Mouse (Mus musculus) cerebellum, adult 8-10 months (tissue): ENCODE results near the gene Car10.

ENCODE experiments used
- DNase-seq: peaks from one replicate; pipeline ENCODE4 v3.0.0; 2022

Car10 gene

DNA sequence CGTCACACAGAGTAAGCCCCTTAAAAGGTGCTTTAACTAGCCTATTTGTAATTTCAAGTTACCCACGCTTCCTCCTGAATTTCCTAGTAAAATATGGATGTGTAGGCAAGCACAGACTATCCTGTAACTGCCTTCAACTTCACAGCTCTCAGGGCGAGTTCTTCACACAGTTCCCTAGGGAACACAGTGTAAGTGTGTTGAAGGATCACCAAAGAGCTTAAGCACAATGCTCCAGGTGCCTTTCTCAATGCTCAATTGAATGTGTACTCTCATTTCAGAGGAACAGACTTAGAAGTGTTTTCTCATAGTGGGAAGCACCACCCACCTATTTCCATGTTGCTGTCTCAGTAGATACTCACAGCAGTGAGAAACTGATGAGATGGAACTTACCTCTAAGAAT, 492.8 kb downstream of the Car10 start:
- no peak for DNase-seq

DNA sequence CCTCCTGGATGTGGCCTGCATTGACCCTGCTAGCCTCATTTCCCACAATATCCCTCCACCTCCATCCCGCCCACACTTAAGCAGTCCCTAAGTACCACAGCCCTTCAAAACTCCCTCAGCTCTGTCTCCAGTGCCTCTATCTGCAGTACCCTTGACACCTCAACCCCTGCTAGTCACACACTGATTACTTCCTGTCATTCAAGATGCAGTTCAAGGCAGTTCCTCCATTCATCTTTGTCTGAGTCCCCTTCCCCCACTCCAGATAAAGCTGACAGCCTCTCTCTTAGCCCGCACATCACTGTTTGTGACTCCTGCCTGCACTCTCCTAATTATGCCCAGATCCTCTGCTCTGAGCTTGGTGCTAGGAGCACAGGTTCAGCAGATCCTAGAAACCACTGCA, 496.2 kb downstream of the Car10 start:
- DNase-seq: no peak

DNA sequence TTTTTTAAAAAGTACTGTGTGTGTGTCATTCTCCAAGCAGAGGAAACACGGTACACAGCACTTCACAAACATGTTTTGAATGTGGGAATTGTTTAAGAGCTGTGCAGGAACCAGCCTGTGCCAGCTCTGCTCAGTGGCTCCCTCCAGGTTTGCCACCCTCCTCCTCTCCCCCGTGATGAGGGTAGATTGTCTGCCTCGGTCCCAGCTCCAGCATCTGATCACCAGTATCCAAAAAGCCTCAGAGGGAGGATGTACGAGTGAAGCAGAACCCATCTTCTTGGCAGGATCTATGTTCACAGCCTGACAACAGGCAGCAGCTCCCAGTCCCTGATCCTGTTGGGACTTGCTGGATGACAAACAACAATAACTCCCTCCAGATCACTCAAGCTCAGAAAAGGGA, 500.3 kb downstream of the Car10 start:
- DNase-seq: no peak

DNA sequence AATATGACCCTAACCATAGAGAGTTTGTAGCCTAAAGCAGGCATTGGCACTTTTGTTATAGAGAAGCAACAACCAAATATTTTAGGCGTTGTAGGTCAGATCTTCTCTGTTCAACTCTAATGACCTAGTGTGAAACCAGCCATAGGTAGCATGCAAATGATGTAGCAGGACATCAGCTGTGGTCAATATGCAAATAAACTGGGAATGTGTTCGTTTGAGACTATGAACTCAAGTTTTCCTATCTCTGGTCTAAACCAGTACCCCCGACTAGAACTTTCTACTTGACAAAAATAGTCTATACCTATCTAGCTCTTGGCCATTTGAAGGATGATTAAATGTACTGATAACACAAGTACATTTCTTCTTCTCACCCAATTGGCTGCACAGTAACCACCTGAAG, 501.9 kb downstream of the Car10 start:
- DNase-seq: no peak

DNA sequence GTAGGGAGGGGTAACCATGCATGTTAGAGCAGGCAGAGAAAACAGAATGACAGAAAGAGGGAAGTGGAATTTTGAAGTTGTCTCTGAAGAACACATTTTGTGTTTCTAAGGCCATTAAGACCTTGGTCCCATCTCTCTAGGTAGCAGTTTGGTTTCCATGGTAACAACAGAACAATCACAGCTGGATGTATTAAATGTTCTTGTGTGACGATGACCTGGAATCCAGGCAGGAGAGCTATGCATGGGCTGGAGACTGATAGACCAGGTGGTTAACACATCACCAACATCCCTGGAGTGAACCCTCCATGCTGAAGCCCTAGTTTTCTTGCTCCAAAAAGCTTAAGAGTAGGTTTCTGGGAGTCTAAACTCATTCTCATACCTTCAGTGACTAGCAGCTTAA, 505.7 kb downstream of the Car10 start:
- no peak for DNase-seq

DNA sequence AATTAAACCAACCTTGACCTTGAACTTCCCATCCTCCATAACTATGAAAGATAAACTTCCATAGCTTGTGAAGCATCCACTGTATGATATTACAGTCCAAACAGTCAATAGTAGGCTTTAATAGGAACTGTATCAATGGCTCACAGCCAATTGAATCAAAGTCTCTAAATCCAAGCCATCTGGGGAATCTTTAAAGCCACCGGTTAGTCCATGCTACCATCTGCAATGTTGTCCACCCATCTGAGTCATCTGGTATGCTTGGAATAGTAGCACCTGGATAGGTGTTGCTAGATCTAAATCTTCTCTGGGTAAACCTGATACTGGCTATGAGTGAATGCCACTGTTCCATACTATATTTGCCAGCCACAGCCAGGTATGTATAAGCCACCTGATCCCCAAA, 509.3 kb downstream of the Car10 start:
- DNase-seq: peak; percentile 41

DNA sequence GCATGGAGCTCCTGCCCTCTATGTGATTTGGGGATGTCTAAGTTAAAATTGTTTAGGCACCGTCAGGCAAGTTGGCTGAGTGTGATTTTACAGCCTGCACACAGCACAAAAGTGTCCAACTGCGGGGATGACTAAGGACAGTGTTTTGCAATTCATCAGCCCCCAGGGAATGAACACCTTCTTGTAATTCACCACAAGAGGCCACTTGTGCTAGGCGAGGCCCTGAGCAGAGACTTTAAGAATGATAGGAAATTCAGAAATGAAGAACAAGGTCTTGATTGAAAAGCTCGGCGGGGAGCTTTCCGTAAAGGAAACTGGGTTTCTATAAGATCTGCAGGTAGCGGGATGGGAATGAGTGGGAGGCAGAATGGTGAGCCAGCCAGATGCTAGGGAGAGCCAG, 510.9 kb downstream of the Car10 start:
- DNase-seq: no peak

DNA sequence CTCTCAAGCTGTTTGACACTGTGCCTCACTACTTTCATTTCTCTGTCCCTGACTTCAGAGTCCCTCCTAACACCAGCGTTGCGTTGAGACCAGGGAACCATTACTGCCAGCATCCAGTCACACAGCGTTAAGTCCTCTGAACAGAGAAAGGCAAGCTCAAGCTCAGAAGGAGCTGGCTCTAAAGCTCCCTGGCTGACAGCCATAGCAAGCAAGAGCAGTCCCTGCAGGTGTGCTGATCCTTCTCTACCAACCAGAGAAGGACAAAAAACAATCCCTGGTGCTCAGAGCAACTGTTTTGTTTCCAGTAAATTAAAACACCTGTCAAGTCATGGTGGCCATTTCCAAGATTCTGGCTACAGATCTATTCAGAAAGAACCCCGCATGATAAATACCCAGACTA, 514.2 kb downstream of the Car10 start:
- DNase-seq: peak; percentile 50

DNA sequence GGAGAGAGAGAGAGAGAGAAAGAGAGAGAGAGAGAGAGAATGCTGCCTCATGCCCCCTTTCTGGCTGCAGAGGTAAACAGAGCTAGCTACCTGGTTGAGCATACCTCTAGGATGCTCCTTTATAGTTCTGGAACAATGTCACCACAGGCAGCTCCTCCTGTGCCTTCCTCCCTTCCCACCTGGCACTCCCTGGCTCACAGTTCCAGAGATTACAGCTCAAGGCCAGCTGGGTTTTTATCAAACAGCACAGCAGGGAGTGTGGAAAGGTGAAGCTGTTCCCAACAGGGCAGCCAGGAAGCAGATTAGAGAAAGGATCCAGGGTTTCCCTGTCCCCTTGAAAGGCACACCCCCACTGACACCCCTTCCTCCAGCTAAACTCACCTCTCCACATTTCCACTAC, 517.0 kb downstream of the Car10 start:
- DNase-seq: peak; percentile 73

DNA sequence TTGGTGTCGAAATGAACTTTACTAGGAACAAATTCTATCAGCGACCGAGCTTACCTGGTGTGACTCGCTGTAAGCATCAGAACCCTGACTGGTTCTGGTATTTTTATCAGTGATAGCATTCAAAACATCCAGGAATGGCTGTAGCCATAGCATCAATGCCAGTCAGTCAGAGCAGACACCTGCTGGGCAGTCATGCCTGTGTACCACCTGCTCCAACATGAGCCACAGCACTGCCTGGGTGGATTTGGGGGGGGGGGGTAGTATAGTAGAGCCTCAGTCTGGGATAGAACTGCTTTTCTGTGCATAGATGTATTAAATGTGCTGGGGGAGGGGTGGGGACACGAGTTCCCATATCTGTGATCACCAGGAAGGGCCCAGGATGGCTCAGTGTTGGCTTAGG, 525.8 kb downstream of the Car10 start:
- DNase-seq: no peak

DNA sequence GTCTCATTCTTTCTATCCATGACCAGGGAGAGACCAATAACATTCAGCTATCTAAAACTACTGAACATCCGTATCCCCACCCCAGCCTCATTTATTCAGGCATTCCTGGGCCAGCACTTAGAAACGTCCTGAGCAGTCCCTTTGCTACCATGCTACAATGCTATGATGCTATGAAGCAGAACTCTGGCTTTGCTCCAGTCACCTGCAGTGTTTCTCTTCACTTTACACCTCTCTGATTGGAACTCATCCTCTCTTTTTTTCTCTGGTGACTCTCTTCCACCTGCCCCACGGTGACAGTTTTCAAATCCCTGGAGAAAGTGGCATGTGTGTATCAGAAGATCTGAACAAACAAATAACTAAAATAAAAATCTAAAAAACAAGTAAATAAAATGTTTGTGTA, 541.6 kb downstream of the Car10 start:
- DNase-seq: no peak

DNA sequence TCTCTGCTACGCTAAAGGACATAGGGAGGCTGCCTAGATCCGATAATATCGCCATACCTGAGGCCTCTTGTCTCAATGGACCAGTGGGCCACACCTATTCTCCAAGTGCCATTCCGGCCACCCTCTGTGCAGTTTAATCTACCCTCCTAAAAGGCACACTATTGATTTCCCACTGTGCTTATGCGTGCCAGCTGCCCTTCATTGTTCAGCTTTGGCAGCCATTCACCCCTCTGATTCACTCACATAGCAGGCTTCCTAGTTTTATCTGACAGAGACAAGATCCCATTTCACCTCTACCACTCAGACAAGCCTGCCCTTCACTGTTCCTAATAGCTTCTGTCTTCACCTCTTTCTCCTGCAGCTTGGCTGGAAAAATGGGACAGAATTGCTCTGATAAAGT, 543.1 kb downstream of the Car10 start:
- peak; percentile 31 for DNase-seq

DNA sequence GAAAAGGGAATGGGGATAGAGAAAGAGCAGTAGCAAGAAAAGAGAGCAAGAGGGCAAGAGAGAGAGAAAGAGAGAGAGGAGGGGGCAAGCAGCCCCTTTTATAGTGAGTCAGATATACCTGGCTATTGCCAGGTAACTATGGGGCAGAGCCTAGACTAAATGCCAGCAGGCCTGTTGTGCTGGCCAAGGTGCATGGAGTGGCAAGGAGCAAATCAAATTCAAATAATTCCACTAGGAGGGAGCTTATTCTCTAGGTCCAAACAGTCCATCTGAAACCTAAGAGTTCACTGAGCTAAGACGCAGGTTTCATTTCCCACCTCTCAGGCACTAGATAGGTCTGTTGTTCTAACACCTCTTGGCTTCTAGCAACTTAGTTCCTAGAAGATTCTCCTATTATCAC, 544.5 kb downstream of the Car10 start:
- DNase-seq: peak; percentile 25

DNA sequence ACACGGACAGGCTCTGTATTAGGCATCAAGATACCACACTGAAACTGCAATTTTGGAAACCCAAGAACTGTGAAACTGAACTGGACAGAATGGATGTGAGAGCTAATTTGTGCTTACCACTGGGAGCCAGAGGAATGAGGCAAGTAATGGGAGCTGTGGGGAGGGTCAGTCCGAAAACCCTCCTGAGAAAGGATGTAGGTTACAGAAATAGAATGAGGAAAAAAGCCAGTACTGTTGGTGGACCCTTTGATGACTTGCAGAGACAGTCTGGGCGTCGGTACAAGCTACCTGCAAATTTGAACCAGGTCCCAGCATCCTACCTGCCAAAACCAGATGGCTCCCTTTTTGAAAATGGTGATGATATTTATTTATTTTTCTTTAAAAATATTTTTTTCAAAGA, 545.2 kb downstream of the Car10 start:
- DNase-seq: peak; percentile 62

DNA sequence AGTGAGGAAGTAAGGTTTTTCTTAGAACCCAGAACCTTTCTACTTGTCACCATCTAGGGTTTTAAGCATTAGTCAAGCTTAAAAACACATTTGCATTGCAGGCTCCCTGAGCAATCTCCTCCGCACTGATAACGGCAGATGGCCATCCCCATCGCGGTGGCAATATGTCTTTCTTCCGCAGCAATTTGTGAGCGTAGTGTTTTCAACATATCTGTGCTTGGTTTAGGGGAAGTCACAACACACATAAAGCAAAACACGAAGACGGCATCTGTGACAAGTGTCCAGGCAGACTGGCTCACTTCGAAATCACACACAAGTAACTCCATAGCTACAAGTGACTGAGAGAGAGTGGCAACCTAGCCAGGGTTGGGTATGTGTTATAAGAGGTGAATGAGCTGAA, 545.6 kb downstream of the Car10 start:
- peak; percentile 72 for DNase-seq

DNA sequence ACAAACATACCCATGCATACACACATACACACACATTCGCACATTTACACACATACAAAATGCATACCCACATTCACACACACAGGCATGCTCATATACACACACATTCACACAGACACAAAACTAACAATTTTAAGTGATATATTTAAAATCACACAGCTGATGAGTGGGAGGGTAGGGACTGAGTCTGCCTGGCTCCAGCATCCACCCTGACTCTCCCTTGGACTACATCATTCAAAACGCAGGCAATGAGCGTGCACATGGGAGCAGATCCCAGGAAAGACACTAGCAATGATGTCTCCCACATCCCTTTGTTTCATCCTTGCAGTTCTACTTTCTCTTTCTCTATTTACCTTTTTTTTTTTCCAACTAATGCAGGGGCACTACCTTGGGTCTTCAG, 548.4 kb downstream of the Car10 start:
- no peak for DNase-seq
